Mouse (Mus musculus): ENCODE results near the gene Gm28635.

DNA sequence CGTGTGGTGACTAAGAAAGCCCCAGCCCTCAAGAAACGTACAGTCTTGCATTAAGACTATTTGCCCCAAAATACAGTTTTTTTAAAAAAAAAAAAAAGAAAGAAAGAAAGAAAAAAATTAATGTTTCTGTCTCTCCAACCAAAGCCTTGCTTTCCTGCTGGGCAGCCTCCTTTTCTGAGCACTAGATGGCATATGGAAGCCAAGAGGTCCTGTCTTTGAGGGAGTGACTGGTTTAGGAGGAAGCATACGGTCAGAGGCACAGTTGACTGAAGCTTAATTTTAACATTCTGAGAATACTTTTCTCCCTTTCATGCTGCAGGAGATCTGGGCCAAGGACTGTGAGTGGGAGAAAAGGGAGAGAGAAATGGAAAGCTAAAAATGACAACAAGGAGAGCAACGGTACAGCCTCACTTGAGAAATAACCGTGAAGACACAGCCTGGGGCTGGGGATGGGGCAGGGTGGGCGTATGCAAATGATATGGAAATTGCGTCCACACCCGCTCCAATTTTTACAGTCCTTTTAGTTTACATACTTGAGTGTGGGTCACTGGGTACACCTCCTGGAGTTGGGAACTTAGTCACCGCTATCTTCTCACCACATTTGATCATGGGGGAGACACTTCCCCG is 120.8 kb downstream of the Gm28635 start:
- no peak for TF ChIP-seq CTCF (IDR thresholded peaks at IDR 0.05; ENCODE audit: borderline replicate concordance, insufficient read depth, low read depth, low read length)
- no peak for TF ChIP-seq POLR2A (IDR thresholded peaks at IDR 0.05; ENCODE audit: borderline replicate concordance, insufficient read depth, low read length)
